Mouse (Mus musculus): ENCODE results near the gene Htr1b.

- TF ChIP-seq FLI1 (IDR thresholded peaks at IDR 0.05; ENCODE audit: low read length) (no peak), GATA1 (IDR thresholded peaks at IDR 0.05; ENCODE audit: borderline replicate concordance, low read length) (no peak)
Measured at GRCm38 (mm10) chr9:81611022-81611421, 22.6 kb downstream of the Htr1b start.

All from megakaryocyte, embryonic 14.5 days (primary cell).